Mouse (Mus musculus) Muller cell, postnatal 12 days (primary cell): ENCODE results near the gene Mum1.
A peak's percentile ranks its signal among the peaks of the same experiment; 100 is the strongest.
"Not testable (repeated sequence)": the region's sequence is repeated elsewhere in the genome, so short reads cannot be mapped to it uniquely, and the experiment has no call there.

ENCODE experiments used
- DNase-seq: peaks from one replicate; pipeline ENCODE4 v3.0.0-alpha.2; 2015; ENCODE audit errors: inconsistent ontology term

The Mum1 gene

DNA sequence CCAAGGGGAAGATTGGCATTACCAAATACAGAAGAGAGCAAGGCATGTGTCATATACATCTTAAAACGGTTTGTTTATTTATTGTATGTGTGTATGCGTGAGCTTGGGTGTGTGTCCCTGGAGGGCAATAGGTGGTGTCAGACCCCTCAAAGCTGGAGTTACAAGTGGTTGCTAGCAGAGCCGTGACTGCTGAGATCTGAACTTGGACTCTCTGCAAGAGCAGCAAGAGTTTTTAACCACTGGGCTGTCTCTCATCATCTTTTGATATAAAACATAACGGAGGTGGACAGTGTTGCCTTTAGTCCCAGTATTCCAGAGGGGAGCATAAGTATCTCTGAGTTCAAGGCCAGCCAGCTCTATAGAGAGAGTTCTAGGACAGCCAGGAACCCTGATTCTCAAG lies 18.0 kb upstream of the Mum1 start:
- no peak for DNase-seq

DNA sequence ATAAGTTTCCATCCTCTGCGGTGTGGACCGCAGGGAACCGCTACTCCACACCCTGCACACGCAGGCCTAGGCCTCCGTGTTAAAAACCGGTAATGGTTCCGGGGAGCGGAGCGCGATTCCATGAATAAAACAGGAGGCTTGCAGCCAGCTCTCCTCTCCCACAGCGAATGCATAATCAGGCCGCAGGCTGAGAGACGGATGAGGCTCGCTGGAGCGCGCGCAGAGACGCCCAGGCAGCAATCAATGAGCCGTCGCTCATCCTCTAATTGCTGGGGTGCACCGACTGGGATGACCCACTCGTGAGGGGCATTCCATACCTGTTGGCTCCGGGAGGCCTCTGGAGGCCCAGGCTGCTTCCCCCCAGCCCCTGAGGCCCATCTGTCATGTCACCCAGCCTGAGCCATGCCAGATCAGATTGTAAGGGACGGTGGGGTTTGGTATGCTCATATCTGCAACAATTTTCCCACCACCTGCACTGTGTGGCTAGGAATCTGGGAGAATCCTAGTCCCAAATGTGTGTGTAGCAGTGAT lies 17.3 kb upstream of the Mum1 start:
- DNase-seq: peak; percentile 17

DNA sequence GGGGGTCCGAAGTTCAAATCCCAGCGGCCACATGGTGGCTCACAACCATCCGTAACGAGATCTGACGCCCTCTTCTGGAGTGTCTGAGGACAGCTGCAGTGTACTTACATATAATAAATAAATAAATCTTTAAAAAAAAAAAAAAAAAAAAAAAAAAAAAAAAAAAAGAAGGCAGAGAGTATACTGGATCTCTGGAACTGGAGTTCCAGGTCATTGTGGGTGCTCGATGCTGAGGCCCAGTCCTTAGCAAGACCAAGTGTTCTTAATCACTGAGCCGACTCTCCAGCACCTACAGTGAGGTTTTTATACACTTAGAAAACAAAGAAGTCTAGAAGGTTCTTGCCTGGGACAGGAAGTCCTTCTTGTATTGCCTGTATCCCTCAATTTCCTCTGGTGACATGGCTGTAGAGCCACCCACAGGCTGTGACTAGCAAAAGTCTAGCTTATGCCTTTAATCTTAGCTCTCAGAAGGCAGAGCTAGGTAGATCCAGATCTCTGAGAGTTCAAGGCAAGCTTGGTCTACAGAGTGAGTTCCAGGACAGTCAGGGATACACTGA lies 14.6 kb upstream of the Mum1 start:
- not testable (repeated sequence) for DNase-seq

GRCm38 (mm10) chr10:80215048-80215772 lies 11.0 kb upstream of the Mum1 start:
- DNase-seq: no peak

DNA sequence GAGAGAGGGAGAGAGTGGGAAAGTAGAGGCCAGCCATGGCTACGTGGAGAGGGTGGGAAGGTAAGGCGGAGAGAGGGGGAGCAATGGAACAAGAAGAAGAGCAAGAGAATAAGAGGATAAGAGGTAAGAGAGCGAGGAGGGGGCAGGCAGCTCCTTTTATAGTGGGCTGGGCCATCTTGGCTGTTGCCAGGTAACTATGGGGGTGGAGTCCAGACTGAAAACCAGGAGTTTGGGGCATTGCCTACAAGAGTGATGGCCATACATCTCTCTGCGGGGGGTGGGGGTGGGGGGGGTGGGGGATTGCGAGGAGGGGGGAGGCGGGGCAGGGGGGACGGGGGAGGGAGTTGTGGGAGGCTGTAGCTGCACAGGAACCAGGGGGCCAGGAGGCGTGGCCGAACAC lies 5.6 kb upstream of the Mum1 start:
- DNase-seq: no peak

- DNase-seq: not testable (repeated sequence)
Measured at GRCm38 (mm10) chr10:80223137-80223536, 3.1 kb upstream of the Mum1 start.

DNA sequence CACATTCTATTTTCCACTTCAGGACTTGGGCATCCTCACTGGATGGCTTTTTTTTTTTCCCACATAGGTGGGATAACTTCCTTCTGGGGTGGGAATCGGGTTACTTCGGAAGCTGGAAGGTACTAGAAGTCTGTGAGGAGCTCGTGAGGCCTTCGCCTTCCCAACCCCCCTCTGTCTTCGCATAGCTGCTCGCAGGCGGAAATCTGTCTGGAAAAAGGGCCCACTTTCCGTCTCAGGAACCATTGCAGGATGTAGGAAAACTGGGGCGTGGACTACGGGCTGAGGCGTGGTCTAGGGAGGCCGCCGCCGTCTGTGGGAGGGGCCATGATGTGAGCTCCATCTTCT lies 191 bp upstream of the Mum1 start:
- no peak for DNase-seq

DNA sequence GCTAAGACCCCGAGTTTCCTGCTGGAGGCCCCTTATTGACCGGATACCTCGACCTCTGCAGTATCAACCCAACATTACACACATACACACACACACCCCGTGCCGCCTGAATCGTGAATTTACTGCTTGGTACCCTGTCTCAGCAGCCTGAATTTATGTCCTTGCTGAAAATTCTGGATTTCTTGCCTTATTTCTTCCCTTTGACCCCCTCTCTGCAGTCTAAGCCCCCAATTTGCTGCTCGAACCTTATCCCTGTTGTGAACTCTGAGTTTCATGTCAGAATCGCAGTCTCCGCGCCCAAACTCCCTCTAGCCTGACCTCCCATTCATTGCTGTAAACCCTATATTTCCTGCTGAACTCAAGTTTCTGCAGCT lies 919 bp downstream of the Mum1 start:
- no peak for DNase-seq

- DNase-seq: peak; percentile 32
Measured at GRCm38 (mm10) chr10:80227877-80228775, 1.9 kb downstream of the Mum1 start.

DNA sequence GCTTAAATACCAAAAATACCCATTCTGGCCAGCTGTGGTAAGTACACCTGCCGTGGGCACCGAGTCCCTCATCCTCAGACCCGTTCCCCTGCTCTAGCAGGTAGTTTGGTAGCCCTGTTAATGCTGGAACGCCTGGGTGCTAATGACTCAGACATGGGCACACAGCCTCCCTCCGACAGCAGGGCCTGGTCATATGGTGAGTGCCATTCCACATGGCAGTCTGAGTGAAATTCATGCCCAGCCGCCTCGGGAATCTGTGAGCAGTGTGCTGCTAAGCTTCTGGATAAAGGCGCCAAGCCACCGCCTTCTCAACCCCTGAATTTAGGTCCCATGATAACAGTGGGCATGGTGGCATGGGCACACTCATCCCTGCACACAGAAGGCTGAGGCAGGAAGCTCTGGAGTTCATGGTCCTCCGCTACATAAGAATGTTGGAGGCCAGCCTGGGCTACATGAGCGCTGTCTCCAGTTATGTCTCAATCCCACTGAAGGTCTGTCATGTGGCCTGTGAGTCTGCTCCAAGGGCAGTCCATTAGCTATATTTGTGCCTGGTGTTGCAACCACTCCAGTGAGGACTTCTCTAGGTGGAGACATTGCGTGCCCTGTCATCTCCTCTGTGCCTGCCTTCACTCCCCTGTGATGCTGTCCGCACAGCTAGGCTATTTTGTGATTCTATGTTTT lies 10.1 kb downstream of the Mum1 start:
- DNase-seq: no peak

DNA sequence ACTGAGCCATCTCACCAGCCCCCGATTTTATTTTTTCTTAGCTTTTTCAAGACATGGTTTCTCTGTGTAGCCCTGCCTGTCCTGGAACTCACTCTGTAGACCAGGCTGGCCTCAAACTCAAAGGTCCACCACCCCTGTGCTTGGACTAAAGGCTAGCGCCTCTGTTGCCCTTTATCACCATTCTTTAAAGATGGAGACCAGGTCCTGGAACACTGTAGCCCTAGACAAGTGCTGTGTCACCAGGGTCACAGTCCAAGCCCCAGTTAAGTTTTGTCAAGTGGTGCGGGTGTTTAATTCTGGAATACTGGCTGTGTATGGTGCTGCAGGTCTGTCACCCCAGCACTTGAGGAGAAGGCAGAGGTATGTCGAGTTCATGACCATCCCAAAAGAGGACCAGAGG lies 10.8 kb downstream of the Mum1 start:
- DNase-seq: no peak

- DNase-seq: no peak
Measured at GRCm38 (mm10) chr10:80238306-80238705, 12.1 kb downstream of the Mum1 start.

DNA sequence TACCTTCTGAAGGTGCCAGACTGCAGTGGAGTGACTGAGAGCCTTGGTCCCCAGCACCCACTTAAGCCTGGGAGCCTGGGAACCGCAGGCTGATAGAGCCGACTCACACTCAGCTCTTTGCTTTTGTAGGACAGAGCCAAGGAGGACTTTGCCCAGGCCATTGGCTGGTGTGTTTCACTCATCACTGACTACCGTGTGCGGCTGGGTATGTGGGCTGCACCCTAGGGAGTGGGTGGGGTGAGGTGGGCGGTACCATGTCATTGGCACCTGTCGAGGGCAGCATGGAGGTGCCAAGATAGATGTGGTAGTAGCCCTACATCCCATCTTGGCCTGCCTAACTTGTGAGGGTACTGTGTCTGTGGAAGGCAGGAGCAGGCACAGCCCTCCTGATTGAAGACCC lies 13.6 kb downstream of the Mum1 start:
- no peak for DNase-seq

- no peak for DNase-seq
Measured at GRCm38 (mm10) chr10:80242088-80242487, 15.9 kb downstream of the Mum1 start.

DNA sequence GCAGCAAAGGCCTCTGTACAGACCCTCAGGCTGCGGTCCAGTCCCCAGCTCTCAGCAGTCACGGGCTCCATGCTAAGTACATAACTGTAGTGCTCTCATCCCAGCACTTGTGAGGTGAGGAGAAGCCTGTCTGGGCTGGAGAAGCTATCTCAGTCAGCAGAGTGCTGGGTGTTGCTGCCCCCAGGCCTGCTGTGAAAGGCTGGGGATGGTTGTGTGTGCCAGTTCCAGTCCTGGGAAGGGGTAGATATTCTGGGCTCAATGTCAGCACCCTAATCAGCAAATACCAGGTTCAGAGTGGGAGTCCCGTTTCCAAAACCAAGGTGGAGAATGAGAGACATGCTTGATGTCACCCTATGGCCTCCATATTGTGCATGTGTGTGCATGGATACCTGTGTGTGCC lies 16.4 kb downstream of the Mum1 start:
- DNase-seq: no peak

GRCm38 (mm10) chr10:80244791-80245399 lies 18.7 kb downstream of the Mum1 start:
- no peak for DNase-seq

DNA sequence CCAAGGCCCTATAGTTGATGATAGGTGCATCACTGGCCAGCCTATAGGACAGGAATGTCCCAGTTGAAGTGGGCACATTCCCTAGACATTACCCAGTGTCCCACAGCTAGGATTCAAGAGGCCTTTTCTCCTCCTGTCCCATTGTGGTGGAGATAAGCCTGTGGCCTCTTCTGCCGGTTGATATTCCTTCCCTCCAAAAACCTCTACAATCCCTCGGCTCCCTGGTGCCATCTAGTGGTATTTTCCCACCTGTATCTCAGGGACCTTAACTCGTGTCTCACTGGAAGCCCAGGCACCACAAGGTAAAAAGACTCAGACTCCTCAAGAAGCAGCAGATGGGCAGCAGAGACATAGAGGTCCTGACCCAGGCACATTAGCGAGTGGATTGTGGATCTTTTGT lies 19.4 kb downstream of the Mum1 start:
- peak; percentile 63 for DNase-seq

DNA sequence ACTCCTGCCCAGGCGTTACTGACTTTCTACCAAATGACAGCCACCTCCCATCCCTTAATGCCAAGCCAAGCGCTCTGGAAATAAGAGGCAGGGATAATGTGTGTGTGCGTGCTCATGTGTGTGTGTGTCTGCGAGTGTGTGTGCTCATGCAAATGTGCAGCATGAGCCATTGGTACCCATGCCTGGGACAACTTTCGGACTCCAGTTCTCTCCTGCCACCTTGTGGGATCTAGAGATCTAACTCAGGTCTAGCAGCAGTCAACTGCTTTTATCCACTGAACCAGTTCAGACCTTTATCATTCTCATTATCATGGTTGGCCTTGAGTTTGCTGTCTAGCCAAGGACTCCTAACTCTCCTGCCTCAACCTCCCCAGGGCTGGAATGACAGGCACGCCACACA lies 21.6 kb downstream of the Mum1 start:
- DNase-seq: peak; percentile 27

DNA sequence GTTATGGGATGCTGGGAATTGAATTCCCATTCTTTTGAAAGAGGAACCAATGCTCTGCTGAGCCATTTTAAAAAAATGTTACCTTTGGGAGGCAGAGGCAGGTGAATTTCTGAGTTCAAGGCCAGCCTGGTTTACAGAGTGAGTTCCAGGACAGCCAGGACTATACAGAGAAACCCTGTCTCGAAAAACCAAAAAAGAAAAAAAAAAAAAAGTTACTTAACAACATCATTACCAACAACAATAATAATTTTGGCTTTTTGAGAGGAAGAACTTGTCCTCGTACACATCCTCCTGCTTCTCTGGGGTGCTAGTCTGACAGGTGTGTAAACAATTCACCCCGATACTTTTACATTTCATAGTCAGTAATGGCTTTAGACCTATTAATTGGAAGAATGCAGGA lies 22.2 kb downstream of the Mum1 start:
- DNase-seq: not testable (repeated sequence)

DNA sequence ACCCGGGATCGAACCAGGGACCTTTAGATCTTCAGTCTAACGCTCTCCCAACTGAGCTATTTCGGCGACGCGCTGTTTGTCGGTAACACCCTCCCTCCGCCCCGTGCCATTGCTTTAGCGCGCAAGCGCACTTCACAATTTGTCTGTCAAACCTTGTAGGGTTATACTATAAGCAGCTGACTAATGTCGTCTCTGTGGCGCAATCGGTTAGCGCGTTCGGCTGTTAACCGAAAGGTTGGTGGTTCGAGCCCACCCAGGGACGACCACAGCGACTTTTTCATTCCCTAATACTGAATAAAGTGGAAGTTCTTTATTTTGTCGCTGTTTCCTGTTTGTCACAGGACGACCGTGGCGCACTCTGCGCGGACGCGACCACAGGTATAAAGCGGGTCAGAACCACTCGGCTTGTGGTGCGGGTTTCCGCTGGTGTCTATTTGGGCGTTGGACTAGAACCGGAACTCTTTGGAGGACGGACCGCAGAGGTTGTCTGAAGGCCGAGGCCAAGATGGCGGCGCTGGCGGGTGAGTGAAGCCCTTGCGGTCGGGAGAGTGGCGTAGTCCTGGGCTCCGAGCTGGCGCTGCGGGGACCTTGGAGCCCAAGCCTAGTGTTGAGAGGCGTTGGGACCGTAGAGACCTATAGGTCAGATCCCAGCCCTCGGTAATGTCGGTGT lies 22.9 kb downstream of the Mum1 start, which contains the start of gene Ndufs7:
Gene Ndufs7, plus strand, starts transcription at position 151 of the 670 bp plus-strand sequence.
- DNase-seq: peak; percentile 94

- DNase-seq: no peak
Measured at GRCm38 (mm10) chr10:80250059-80250458, 23.8 kb downstream of the Mum1 start.
